Mouse (Mus musculus): Measurements from ENCODE around the gene Hmgcs1. TPM values are rescaled to one million over a fixed set of nuclear protein-coding genes. Genes with fewer than 3 reads are reported as not detected.
A peak's percentile ranks its signal among the peaks of the same experiment; 100 is the strongest.
"Not testable (repeated sequence)": the region's sequence is repeated elsewhere in the genome, so short reads cannot be mapped to it uniquely, and the experiment has no call there.

Hmgcs1 gene
- total RNA-seq, 2 experiments from 2014 or later, result 247 to 296 TPM

GRCm38 (mm10) chr13:119695676-119696075, 5.5 kb downstream of the Hmgcs1 start:
- intact Hi-C loops (cut with DNase I), result no loop called here
- DNase-seq (ENCODE audit: low spot score in 2 of 2), result no peak

DNA sequence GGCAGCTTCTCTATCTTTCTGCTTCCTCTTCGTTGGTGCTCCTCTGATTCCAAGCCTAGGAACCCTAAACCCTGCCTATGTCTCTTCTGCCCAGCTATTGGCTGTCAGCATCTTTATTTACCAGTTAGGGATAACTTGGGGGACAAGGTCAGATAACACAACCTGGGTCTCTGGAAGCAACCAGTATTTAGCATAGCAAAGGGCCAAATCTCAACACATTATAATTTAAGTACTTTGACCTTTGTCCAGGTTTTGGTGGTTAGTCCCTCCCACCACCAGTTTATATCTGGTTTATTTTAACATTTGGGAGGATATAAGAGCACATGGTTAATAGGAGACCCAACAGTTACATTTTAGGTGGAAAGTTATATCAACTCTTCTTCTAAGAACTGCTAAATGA, 6.3 kb downstream of the Hmgcs1 start:
- intact Hi-C loops (cut with DNase I), result no loop called here

GRCm38 (mm10) chr13:119698436-119698835, 8.3 kb downstream of the Hmgcs1 start:
- DNase-seq (ENCODE audit: low spot score in 2 of 2), result no peak
- intact Hi-C loops (cut with DNase I), result no loop called here

More for the DNA sequence above, 6.3 kb downstream of the Hmgcs1 start:
- DNase-seq (ENCODE audit: low spot score in 2 of 2), result no peak

DNA sequence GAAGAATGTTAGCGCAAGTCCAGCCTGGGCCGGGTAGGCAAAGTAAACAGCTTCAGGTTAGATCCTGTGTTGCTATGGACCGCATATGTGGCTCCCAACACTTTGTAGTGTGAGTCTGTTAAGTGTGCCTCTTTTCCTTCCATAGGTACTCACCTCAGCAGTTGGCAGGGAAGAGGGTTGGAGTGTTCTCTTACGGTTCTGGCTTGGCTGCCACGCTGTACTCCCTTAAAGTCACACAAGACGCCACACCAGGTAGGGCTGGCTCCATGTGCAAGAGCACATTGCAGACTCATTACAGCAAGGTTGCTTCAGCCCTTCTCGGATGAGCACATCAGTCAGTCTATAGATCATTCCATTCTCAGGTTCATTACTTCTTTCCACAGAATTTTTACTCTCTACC, 14.1 kb downstream of the Hmgcs1 start:
- intact Hi-C loops (cut with DNase I), result no loop called here
- no peak for DNase-seq (ENCODE audit: low spot score in 2 of 2)

DNA sequence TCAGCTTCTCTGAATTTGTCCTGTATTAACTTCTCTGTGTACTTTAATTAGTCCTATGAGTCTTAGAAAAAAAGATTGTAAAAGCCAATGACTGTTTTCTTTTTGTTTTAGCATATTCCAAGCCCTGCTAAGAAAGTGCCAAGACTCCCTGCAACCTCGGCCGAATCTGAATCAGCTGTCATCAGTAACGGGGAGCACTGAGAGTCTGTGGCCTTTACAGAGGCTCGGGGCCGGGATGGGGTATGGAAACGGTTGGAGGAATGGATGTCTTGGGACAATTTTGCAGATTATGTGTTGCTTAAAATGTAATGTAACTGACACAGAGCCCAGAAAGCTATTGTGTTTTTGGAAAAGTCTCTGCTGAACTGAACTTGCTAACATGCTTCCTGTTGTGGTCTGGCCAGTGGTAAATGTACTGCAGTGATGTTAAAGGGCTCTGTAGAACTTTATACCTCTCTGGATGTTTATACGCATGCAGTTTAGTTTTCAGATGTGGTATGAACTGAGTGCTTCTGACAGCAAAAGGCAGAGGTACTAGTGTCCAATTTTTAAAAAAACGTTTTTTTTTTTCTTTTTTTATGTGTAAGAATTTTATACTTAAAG, 16.2 kb downstream of the Hmgcs1 start:
- DNase-seq (ENCODE audit: low spot score in 2 of 2); intact Hi-C loops (cut with DNase I): not testable (repeated sequence)

GRCm38 (mm10) chr13:119706953-119707352, 16.8 kb downstream of the Hmgcs1 start:
- no peak for DNase-seq (ENCODE audit: low spot score in 2 of 2)
- intact Hi-C loops (cut with DNase I), result no loop called here

DNA sequence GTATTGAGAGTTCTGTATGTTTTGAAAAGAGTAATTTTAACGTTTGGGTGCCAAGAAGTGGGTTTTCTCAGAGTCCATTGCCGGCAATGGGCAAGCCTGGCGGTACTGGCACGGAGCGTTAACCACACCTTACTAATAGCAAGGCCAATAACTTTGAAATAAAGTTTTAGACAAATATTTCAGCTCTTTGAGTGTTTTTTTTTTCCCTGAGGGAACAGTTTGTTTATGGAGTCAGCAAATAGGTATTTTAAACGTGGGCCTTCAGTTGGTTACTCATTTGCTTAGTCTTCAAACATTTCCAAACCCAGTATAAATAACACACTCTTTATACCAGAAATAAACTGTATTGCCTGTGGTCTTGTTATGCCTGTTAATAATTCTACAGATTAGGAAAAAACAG, 17.7 kb downstream of the Hmgcs1 start:
- intact Hi-C loops (cut with DNase I), result no loop called here
- DNase-seq (ENCODE audit: low spot score in 2 of 2), result no peak

DNA sequence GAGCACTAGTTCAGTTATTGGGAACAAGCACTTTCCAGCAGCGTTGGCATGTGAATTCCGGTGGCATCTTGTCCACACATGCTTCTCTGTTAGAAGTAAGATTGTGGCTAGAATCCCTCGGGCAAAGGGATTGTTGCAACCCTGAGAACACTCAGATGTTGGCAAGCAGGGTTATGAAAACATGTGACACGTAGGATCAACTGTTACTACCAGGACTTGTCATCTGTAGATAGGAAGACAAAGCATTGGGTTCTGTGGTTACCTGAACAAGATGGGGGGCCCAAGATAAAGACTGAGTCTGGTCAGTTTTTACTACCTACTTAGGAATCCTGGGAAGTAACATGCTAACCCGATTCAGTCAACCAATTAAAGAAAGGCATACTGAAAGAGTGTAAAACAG, 18.8 kb downstream of the Hmgcs1 start:
- intact Hi-C loops (cut with DNase I), result no loop called here
- DNase-seq (ENCODE audit: low spot score in 2 of 2), result no peak

- no peak for DNase-seq (ENCODE audit: low spot score in 2 of 2)
- intact Hi-C loops (cut with DNase I), result no loop called here
These were observed 19.4 kb downstream of the Hmgcs1 start for GRCm38 (mm10) chr13:119709388-119710267.

DNA sequence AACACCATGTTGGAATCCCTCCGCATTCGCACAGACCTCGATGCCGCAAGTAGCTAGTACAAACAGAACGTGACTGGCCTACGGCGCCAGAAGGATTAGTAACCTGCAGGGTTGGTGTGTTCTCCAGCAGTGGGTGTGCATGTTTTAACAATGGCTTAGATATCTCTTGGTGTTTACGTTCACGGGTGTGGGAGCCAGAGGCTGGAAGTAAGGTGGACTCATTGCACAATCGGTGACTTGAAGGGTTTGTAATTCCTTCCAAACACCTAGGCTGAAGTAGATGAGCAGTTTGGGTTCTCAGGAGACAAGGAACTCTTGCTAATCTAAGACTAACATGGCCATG, 20.1 kb downstream of the Hmgcs1 start:
- intact Hi-C loops (cut with DNase I), result no loop called here
- DNase-seq (ENCODE audit: low spot score in 2 of 2), result peak in 1 of 2 experiments; percentile 18

DNA sequence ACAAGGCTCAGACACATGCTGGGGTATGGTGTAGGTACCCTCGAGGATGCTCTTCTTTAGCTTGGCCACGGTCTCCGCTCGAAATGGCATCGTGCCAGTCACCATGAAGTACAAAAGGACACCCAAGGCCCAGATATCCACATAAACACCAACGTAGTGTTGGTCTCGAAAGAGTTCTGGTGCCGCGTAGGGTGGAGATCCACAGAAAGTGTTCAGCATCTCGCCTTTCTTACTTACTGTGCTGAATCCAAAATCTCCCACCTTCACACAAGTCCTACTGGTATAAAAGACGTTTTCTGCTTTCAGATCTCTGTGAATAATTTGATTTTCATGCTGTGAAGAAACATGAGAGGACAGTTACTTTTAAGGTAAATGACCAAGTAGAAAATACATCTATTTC, 22.3 kb downstream of the Hmgcs1 start:
- intact Hi-C loops (cut with DNase I), result no loop called here
- peak in 1 of 2 experiments; percentile 33 for DNase-seq (ENCODE audit: low spot score in 2 of 2)

DNA sequence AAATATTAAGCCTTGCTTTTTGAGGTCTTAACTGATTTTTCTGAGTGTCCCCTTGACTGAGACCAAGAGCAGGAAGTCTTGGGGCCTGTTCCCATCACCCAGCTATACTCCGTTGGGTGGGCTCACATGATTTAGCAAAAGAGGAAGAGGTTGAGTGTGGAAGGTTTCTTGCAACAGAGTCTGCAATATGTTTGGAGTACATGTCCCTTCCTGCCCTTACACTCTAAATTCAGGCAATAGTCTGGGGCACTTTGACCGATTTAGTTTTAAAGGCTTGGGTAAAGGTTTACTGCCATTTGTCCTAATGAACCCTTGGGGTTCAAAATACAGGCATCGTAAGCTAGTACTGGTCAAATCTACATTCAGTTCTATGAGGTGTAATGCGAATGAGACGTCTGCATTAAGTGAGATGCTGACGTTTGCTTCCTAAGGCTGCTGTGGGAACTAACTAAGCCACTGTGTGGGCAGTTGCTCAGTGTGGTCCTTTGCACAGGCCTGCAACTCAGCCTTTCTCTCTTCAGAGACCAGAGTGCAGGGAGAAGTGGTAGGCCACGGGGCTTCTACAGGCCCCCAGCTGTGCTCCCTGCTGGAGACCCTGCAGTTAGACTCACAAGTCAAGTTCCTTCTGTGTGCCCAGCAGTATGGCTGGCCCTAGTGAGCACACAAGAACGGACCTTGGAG, 23.1 kb downstream of the Hmgcs1 start:
- intact Hi-C loops (cut with DNase I), result no loop called here
- no peak for DNase-seq (ENCODE audit: low spot score in 2 of 2)

- DNase-seq (ENCODE audit: low spot score in 2 of 2), result no peak
- intact Hi-C loops (cut with DNase I), result no loop called here
These were observed 23.6 kb downstream of the Hmgcs1 start for GRCm38 (mm10) chr13:119713821-119714220.

DNA sequence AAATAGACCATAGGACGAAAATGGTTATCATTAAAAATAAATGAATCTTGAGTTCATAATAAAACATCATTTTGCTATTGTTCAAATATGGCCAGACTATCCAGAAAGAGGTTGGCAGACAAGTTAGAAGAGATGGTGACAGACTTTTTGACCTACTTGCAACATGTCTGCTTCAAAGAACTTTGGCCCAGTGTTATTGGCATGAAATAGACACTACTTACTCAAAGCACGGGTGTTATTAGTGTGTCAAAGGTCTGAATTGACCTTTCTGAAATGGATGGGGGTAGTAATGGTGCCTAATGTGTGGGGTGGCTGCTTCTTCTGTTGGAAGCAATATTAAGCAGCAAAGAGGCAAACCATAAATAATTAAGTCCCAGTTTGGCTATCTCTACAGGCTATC, 25.9 kb downstream of the Hmgcs1 start:
- DNase-seq (ENCODE audit: low spot score in 2 of 2), result no peak
- intact Hi-C loops (cut with DNase I), result no loop called here

DNA sequence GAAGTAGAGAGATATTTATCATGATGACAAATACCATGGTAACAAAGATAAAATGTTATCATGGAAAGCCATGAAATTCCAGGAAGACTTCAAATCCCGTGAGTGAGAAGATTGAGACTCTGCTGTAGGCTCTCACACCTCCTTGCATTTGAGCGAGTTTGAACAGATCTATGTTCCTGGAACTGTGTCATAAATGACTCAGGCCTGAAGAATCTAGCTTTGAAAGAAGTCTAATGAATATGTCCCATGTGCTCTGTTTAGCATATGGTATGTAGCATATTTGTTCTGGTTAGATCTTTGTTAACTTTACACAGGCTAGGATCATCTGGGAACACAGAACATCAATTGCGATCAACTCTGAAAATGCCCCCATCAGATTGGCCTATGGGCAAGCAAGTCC, 32.3 kb downstream of the Hmgcs1 start:
- intact Hi-C loops (cut with DNase I), result no loop called here
- DNase-seq (ENCODE audit: low spot score in 2 of 2), result no peak

- intact Hi-C loops (cut with DNase I), result no loop called here
- no peak for DNase-seq (ENCODE audit: low spot score in 2 of 2)
These were observed 33.2 kb downstream of the Hmgcs1 start for GRCm38 (mm10) chr13:119723368-119723767.

GRCm38 (mm10) chr13:119724541-119724940, 34.4 kb downstream of the Hmgcs1 start:
- intact Hi-C loops (cut with DNase I), result no loop called here

DNA sequence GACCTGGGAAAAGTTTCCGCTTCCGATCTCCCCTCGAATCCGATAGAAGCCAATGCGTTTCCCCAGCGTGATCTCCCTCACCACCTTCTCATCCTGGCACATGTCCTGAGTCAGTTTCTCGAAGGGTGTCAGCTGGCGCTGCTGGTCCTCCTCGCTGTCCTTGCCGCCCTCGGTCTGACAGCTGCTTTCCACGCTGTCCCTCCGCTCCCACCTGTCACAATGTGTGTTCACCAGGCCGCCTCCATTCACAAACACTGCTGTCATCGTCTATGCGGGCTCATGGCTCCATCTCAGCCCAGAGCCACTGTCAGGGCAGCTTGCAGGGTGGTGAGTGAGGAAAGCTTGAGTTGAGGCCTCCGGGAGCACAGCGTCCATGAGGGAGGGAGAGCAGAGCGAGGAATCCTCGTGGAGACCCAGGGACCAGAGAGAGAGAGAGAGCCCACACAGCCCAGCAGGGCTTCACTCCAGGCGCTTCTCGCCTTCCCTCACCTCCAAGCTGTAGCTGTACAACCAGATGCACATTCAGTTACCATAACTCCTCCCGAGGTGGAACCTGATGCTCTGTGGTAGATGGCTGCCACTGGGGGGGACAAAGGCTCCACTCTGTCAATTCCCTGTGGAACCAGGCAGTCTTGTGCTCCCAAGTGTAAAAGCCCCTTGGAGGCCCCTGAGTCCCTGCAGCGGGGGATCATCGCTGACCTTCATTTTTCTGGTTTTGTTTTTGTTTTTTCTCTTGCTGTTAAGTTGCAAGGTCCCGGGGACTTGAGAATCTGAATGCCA, 37.6 kb downstream of the Hmgcs1 start:
- intact Hi-C loops (cut with DNase I), result loop anchor here (2.0 to 5.0 kb wide), 2 partner anchors 27 to 85 kb away; partner anchors contain the start of gene Nim1k
- peak; percentile 55 to 59 for DNase-seq (ENCODE audit: low spot score in 2 of 2)

More at GRCm38 (mm10) chr13:119724541-119724940, 34.4 kb downstream of the Hmgcs1 start:
- DNase-seq (ENCODE audit: low spot score in 2 of 2), result no peak

DNA sequence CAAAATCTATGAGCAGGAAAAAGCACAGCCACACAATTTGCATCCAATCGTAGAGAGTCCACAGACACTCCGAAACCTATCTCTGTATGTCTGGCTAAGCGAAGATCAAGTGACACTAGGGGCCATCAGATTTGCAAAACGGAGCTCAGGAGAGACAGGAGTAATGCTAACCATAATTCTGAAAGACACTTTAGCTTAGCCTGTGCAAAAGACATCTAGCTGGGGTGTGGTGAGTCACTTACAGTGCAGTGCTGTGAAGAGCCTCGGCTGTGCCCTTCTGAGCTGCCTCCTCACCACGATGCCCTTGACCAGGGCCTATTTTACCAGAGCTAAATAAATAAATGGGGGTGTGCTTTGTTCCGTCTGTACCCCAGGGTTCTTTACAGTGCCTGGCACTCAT, 39.2 kb downstream of the Hmgcs1 start:
- no peak for DNase-seq (ENCODE audit: low spot score in 2 of 2)
- intact Hi-C loops (cut with DNase I), result loop anchor here (5.0 kb wide), 1 partner anchor 87 kb away; no protein-coding TSS in a partner anchor

GRCm38 (mm10) chr13:119731448-119731847, 41.3 kb downstream of the Hmgcs1 start:
- DNase-seq (ENCODE audit: low spot score in 2 of 2), result no peak
- intact Hi-C loops (cut with DNase I), result no loop called here

Measured in left cerebral cortex, postnatal 36 days (tissue).